Mouse (Mus musculus): ENCODE results near the gene Gfm2. TPM values are rescaled to one million over a fixed set of nuclear protein-coding genes. Genes with fewer than 3 reads are reported as not detected.

Gfm2 gene
- total RNA-seq, 1 experiment from 2014 or later: 47.8 TPM

GRCm38 (mm10) chr13:97192649-97193048, 54.9 kb downstream of the Gfm2 start:
- no peak for DNase-seq

- DNase-seq: peak; percentile 64
Measured at GRCm38 (mm10) chr13:97193420-97193819, 55.7 kb downstream of the Gfm2 start.

GRCm38 (mm10) chr13:97196186-97196924, 58.6 kb downstream of the Gfm2 start:
- DNase-seq: no peak

- DNase-seq: no peak
Measured at GRCm38 (mm10) chr13:97196925-97197218, 59.1 kb downstream of the Gfm2 start.

GRCm38 (mm10) chr13:97197932-97198562, 60.3 kb downstream of the Gfm2 start, which contains the start of gene Hexb:
Gene Hexb (minus strand): TSS chr13:97198357.
- peak; percentile 94 for DNase-seq

- DNase-seq: no peak
Measured at GRCm38 (mm10) chr13:97199123-97199522, 61.4 kb downstream of the Gfm2 start.

- no peak for DNase-seq
Measured at GRCm38 (mm10) chr13:97201076-97201475, 63.3 kb downstream of the Gfm2 start.

- DNase-seq: no peak
Measured at GRCm38 (mm10) chr13:97201896-97202295, 64.2 kb downstream of the Gfm2 start.

GRCm38 (mm10) chr13:97205052-97205701, 67.4 kb downstream of the Gfm2 start:
- peak; percentile 70 for DNase-seq

- DNase-seq: no peak
Measured at GRCm38 (mm10) chr13:97206046-97206445, 68.3 kb downstream of the Gfm2 start.

GRCm38 (mm10) chr13:97207472-97208111, 69.9 kb downstream of the Gfm2 start:
- DNase-seq: no peak

- no peak for DNase-seq
Measured at GRCm38 (mm10) chr13:97208112-97208478, 70.4 kb downstream of the Gfm2 start.

- DNase-seq: no peak
Measured at GRCm38 (mm10) chr13:97208500-97209010, 70.8 kb downstream of the Gfm2 start.

GRCm38 (mm10) chr13:97214583-97215268, 77.0 kb downstream of the Gfm2 start:
- no peak for DNase-seq

GRCm38 (mm10) chr13:97215563-97215962, 77.8 kb downstream of the Gfm2 start:
- DNase-seq: no peak

- no peak for DNase-seq
Measured at GRCm38 (mm10) chr13:97216196-97216595, 78.5 kb downstream of the Gfm2 start.

GRCm38 (mm10) chr13:97220022-97220421, 82.3 kb downstream of the Gfm2 start:
- DNase-seq: no peak

GRCm38 (mm10) chr13:97223856-97224255, 86.1 kb downstream of the Gfm2 start:
- no peak for DNase-seq

- no peak for DNase-seq
Measured at GRCm38 (mm10) chr13:97224341-97224982, 86.7 kb downstream of the Gfm2 start.

GRCm38 (mm10) chr13:97225130-97225529, 87.4 kb downstream of the Gfm2 start:
- DNase-seq: no peak

GRCm38 (mm10) chr13:97227795-97228194, 90.1 kb downstream of the Gfm2 start:
- DNase-seq: no peak

GRCm38 (mm10) chr13:97230101-97230500, 92.4 kb downstream of the Gfm2 start:
- DNase-seq: no peak

Data from adrenal gland, postnatal 25 days (tissue).